Mouse (Mus musculus): ENCODE measurements around the gene Agap1. TPM values are rescaled to one million over a fixed set of nuclear protein-coding genes. Genes with fewer than 3 reads are reported as not detected.

Gene Agap1
- total RNA-seq, 2 experiments from 2014 or later = 49.5 to 59.1 TPM

DNA sequence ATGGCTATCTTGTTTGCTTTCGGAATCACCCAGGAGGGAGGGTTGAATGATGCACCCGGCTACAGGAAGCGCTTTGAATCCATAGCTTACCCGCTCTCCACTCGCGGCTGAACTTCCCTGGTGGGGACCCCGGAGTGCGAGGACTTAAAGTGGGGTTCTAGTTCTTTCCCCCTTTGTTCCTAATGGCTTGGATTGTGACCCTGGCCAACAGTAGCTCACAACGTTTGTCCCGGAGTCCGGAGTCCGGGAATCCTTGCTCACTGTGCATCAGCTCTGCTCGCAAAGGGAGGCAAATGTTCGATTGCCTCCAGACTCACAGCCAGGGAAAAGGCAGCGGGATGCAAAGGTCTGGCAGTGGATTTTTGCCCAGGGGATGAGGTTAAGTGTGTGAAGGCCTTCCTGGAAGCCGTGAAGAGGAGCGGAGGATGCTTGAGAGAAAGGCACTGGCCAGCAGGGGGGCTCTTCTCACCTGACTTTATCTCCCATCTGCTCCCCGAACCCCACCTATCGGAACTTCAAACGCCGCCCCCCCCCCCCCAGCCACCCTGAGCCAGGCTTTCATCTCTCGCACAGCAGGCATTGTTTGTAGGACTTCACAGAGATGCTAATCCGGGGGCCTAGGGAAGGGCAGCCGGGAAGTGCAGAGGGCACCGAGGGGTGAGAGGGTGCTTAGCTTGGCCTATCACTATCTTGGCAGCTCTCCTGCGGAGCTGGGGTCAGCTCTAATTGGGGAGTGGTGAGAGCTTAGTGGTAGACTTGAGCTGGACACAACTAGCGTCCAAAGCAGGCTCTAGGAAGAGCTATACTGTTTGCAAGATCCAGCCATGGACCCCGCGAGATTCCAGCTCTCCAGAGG lies 481.1 kb downstream of the Agap1 start:
- DNase-seq = no peak

DNA sequence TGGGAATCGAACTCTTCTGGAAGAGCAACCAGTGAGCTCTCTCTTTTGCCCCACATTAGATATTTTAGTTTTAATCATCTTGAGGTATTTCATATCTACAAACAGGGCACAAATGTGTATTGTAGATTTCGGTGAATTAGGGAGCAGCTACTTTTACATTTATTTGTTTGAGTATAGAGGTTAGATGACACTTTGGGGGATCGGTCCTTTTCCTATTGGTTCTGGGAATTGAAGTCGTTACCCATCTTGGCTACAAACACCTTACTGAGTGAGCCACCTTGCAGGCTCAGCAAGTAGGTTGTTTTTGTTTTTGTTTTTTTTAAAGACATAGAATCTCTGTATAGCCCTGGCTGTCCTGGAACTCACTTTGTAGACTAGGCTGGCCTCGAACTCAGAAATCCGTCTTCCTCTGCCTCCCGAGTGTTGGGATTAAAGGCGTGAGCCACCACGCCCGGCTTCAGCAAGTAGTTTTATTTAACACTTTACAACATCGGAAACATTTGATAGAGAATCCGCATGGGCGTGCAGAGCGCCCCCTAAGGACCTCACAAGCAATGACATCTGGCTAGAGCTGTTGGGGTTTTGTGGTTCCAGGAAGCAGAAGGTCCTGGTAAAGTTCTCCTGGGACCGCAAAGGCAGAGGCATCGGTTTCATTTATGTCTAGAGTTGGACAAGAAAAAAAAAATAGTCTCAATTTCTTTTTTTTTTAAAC lies 484.4 kb downstream of the Agap1 start:
- no peak for DNase-seq

GRCm38 (mm10) chr1:89939596-89939960 lies 485.0 kb downstream of the Agap1 start:
- no peak for DNase-seq

GRCm38 (mm10) chr1:89939981-89940726 lies 485.5 kb downstream of the Agap1 start:
- peak; percentile 81 for DNase-seq

DNA sequence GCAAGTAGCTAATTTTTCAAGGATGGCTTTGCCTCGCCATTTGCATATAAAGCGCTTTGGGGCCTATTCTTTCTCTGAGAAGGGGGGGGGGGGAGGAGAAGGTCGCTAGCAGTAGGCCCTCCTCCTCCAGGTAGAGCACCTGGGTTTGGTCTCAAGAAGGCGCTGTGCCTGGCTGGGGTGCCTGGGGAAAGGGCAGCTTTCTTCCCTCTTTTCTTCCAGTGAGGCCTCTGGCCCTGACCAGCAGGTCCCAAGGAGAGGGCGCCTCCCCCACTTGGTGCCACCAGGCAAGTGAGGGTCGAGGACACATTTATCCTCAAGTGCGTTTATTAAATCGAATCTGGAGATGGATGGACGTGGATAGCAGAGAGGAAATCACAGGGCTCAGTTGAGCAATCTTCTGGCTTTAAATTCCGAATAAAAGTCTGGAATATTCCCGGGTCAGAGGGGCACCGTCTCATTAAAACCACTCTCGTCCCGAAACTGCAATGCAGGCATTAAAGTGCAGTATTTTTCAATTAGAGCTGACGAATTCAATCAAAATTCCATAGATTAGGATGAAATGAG lies 486.4 kb downstream of the Agap1 start:
- no peak for DNase-seq

DNA sequence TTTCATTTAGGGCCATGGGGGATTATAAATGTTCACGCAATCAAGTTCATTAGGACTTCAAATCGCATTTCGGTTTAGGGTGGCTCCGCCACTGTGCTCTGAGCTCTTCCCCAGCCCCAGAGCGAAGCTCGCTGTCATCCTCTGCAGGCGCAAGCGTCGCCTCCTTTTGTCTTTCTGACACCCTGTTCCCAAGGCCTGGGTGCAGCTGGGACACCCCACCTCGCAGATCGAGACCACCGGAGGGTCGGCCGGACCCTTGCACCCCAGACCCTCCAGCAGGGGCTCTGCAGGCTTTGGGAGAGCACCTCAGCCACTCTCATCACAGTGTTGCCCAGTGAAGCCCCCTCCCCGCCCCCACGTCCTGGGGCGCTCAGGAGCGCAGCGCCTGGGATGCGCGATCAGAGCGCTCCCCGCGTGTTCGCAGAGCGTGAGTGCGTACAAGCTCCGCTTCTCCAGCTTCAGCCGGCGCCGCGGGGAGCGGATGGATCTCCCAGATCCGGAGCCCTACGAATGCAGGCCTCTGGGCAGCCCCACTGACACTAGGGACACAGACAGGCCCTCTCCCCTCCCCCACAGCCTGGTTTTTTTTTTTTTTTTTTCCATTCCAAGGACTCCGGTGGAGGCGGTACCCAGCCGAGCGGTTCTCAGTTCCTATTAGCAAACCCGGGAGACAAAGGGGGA lies 487.2 kb downstream of the Agap1 start:
- DNase-seq = no peak

DNA sequence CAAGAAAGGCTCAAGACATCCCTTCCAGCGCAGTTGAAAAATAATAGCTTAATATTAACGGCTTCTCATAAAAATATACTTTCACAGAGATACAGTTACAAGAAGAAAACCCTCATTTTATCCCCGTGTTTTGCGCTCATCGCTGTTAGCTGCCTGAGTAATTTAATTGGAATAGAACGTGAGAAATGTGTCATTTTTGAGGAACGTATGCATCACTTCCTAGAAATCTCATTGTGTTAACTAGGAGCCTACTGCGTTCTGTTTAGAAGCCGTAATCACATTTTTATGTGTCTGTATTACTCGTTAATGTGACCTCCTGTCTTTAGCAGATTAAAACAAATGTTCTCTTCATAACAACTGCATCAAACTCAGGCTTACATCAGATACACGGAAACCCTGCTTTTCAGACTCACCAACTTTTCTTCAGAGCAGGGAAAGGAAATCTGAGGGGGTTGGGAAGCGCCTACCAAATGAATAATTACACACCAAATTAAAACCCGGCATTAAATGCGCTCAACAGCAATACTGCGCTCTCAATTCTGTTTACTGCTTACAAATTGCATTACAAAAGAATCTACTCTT lies 487.9 kb downstream of the Agap1 start:
- DNase-seq = no peak

GRCm38 (mm10) chr1:89943202-89943601 lies 488.6 kb downstream of the Agap1 start:
- peak; percentile 83 for DNase-seq

All from gastrocnemius, postnatal 10 days (tissue).